Mouse (Mus musculus): ENCODE results near the gene Rexo5.
A peak's percentile ranks its signal among the peaks of the same experiment; 100 is the strongest.

The Rexo5 gene

DNA sequence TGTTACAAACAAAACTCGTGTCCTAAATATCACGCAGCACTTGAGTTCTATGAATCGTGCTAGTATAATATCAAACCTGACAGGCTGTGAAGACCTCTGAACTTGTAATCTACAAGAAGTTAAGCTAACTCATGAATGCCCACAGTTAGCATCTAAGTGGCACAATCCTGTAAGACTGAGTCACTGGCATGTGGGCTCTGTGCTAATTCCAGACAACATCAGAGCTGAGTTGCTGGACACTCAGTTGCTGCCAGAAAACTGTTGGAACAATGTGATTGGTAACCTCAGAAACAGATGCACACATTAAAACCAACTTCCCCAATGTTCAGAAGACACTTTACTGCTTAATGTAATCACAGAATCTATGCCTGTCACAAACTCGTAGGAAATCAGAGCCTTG, 94.1 kb downstream of the Rexo5 start:
- DNase-seq (ENCODE audit: low spot score in 2 of 2): no peak

DNA sequence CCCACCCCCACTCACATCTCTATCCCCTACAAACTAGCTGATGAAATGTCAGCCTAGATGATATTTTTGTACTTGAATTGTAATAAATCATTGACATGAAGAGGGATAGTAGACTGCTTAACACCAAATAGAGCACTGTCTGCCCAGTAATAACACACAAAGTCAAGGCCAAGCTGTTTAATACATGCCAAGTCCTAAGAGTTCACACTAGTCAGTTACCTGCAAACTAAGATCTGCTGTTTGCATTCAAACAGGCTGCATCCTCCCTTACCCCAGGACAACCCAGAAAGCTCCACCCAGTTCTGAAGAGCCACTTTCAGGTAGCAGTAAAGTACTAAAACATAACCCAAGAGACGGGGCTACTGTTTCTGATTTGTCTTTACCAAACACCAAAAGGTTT, 98.4 kb downstream of the Rexo5 start:
- no peak for DNase-seq (ENCODE audit: low spot score in 2 of 2)

GRCm38 (mm10) chr7:119892742-119893141, 98.9 kb downstream of the Rexo5 start:
- DNase-seq (ENCODE audit: low spot score in 2 of 2): no peak

DNA sequence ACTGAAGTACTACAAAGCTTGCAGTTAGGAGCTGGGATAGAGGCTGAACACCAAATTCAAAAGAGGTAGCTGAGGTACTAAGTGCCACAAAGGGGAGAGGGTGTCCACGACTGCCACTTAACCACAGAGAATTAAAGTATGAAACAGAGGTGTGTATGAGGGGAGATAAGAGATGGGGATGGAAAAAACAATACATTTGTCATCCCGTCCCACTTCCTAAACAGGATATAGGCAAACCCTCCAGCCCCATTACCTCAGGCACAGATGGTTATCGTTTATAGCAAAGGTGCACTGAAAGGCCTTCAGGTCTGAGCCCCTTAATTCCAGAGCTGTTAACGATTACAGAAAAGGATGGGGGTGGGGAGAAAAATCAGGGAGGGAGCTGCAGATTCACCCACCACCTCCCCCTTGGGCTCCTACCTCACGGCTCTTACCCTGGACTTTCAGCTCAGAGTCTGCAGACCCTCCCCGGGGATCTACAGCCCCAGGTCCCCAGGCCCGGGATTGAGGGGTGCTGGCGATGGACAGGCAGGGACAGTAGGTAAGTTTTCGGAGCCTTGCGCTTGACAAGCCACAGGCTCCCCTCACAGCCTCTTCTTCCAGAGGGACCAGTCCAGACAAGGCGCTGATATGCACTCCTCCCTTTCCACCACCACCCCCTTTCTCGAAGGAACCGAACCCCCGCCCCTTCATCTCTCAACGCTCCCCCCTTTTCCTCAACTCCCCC, 101.2 kb downstream of the Rexo5 start:
- DNase-seq (ENCODE audit: low spot score in 2 of 2): no peak

- peak; percentile 97 to 99 for DNase-seq (ENCODE audit: low spot score in 2 of 2)
Observed at GRCm38 (mm10) chr7:119895639-119896512, 102.1 kb downstream of the Rexo5 start, which contains the start of the genes Lyrm1 and Dcun1d3. Gene Lyrm1, plus strand, starts transcription at chr7:119895861. Gene Dcun1d3, minus strand, starts transcription at chr7:119896298.

- no peak for DNase-seq (ENCODE audit: low spot score in 2 of 2)
Observed at GRCm38 (mm10) chr7:119897521-119898109, 103.8 kb downstream of the Rexo5 start.

DNA sequence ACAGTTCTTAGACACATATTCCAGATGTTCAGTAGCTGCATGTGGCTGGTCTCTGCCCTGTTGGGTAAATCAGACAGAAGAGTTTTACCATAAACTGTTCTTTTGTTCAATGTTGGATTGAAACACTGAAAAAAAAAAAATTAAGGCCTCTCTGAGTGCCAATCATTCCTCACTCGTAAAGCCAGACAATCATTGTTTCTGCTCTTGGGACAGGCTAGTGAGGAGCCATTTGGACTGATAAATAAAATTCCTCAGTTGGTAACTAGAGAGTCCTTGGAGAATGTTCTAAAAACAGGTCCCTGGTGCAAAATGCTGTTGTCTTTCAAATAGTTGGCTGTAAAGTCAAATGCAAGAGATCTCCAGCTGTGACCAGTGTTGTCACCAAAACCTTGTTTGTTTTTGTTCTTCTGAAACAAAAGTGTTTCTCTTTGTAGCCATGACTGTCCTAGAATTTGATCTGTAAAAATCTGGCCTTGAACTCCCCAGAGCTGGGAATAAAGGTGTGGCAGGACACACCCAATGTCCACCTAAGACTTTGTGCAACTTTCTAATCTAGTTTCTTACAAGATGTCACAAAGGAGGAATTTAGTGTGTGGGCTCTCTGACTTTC, 104.5 kb downstream of the Rexo5 start:
- DNase-seq (ENCODE audit: low spot score in 2 of 2): no peak
